Mouse (Mus musculus) lung, adult 18-20 months (tissue): ENCODE measurements at regions not wholly inside any gene's neighbourhood (a gene's known extent, or its start where the extent isn't known, plus 50 kb on each side); places are given as distances from the start of the nearest gene placed in this dataset.

Experiments
- DNase-seq, 2 experiments: peaks; one replicate each; pipeline ENCODE4 v3.0.0; 2022; ENCODE audit warnings: mixed read lengths in 2 of 2

GRCm38 (mm10) chr14:87348825-87349224 lies 67.6 kb upstream of the Tdrd3 start:
- no peak for DNase-seq

- DNase-seq, result no peak
Observed at GRCm38 (mm10) chr14:87365793-87366192, 50.6 kb upstream of the Tdrd3 start.
